8 mouse cellular contexts compared by ENCODE assay signal in the genomic region with DNA sequence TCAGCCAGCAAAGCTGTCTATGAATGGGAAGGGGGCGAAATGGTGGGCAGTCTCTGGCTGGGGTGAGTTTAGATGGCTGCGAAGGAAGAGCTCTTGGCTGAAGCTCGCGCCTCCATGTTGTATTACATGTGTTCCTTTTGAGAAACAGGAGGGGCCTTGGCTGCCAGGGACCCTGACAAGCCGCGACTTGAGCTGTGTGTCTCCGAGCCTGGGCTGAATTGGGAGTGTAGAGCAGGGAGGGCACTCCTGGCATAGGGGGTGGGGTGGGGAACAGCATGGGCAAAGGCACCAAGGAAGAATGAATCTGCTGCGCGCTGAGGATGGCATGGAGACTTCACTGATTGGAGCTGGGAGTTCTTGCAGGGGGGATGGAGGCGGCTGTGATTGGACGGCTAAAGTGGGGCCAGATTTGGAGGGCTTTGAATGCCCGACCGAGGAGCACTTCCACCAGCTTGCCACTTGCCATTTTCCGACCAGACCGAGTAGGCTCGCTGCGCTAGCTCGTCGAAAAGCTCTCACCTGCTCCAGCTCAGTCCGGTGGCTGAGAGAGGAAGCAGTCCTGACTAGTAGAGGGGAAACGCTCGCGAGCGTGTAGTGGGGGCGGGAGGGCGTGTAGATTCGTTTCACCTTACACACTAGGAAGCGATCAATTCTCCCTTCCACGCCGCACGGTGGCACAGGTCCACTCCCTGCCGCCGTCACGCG. TPM values are rescaled to one million over a fixed set of nuclear protein-coding genes. Genes with fewer than 3 reads are reported as not detected.
DNase-seq lines count a peak whose midpoint lies in the region; ATAC-seq lines count a peak whose summit lies in the region.

No protein-coding gene starts in this region.

- H3K36me3 ChIP-seq in forebrain, embryonic 14.5 days (ENCODE audit: control insufficient read depth, insufficient read depth, low read length) = no peaks in the 10 kb centered on the region
- no peaks in the 10 kb centered on the region for H3K36me3 ChIP-seq in liver, embryonic 16.5 days (ENCODE audit: control insufficient read depth, insufficient read depth)
- H3K36me3 ChIP-seq in neural tube, embryonic 12.5 days = no peaks in the 10 kb centered on the region

- H3K4me3 ChIP-seq in forebrain, embryonic 14.5 days (ENCODE audit: low read depth, low read length) = peak overlapping the region; percentile 93
- peak overlapping the region; percentile 94 for H3K4me3 ChIP-seq in liver, embryonic 16.5 days (ENCODE audit: low read depth, low read length)
- H3K4me3 ChIP-seq in neural tube, embryonic 12.5 days = peak overlapping the region; percentile 85

- H3K27me3 ChIP-seq in forebrain, embryonic 14.5 days (replicated peaks; ENCODE audit: control insufficient read depth, insufficient read depth, low read length) = no peaks in the 10 kb centered on the region
- no peaks in the 10 kb centered on the region for H3K27me3 ChIP-seq in liver, embryonic 16.5 days (ENCODE audit: control insufficient read depth, insufficient read depth, low read depth, low read length)
- H3K27me3 ChIP-seq in neural tube, embryonic 12.5 days (replicated peaks) = no peaks in the 10 kb centered on the region

- H3K4me2 ChIP-seq in forebrain, embryonic 14.5 days (ENCODE audit: low read length) = peak overlapping the region; percentile 65
- peak overlapping the region; percentile 92 for H3K4me2 ChIP-seq in liver, embryonic 16.5 days (ENCODE audit: low read depth, low read length)
- H3K4me2 ChIP-seq in neural tube, embryonic 12.5 days (replicated peaks) = peak overlapping the region; percentile 68

- peaks cover 7% of the 10 kb centered on the region for H3K4me1 ChIP-seq in forebrain, embryonic 14.5 days (ENCODE audit: control insufficient read depth, insufficient read depth, low read length)
- peaks cover 16% of the 10 kb centered on the region for H3K4me1 ChIP-seq in liver, embryonic 16.5 days (ENCODE audit: control insufficient read depth, low read depth, low read length)
- H3K4me1 ChIP-seq in neural tube, embryonic 12.5 days = peaks cover 11% of the 10 kb centered on the region

- no peaks in the 10 kb centered on the region for H3K9me3 ChIP-seq in forebrain, embryonic 14.5 days (replicated peaks; ENCODE audit: control insufficient read depth, low read length)
- no peaks in the 10 kb centered on the region for H3K9me3 ChIP-seq in liver, embryonic 16.5 days (replicated peaks; ENCODE audit: control insufficient read depth, low read length)
- H3K9me3 ChIP-seq in neural tube, embryonic 12.5 days = no peaks in the 10 kb centered on the region

- intact Hi-C loops in heart, postnatal 10 days (cut with DNase I) = loop anchor here (5.0 kb wide), 2 partner anchors 74 to 141 kb away; no protein-coding TSS in a partner anchor

- DNase-seq in ES-CJ7 (ENCODE audit: low read depth, low spot score) = peak; percentile 94
- peak; percentile 63 for DNase-seq in cerebellum, adult 11 months
- peak; percentile 97 for DNase-seq in forebrain, embryonic 14.5 days (ENCODE audit: low spot score)
- peak; percentile 83 to 86 for DNase-seq in heart, postnatal 10 days
- peak; percentile 81 to 90 for DNase-seq in kidney, postnatal 4 days
- peak; percentile 91 for DNase-seq in telencephalon, adult 2 months (ENCODE audit: low read depth, low spot score)

- under 1% methylated on average over 35 of the region's 35 CpGs for WGBS in forebrain, embryonic 14.5 days
- 4% methylated on average over 35 of the region's 35 CpGs for WGBS in liver, embryonic 16.5 days (ENCODE audit: insufficient replicate concordance)
- under 1% methylated on average over 35 of the region's 35 CpGs for WGBS in neural tube, embryonic 12.5 days

- H3K27ac ChIP-seq in forebrain, embryonic 14.5 days (ENCODE audit: low read depth, low read length) = peak overlapping the region; percentile 100
- peak overlapping the region; percentile 93 for H3K27ac ChIP-seq in liver, embryonic 16.5 days (ENCODE audit: low read length)
- peak overlapping the region; percentile 99 for H3K27ac ChIP-seq in neural tube, embryonic 12.5 days

- peak; percentile 92 for ATAC-seq in forebrain, embryonic 14.5 days
- ATAC-seq in liver, embryonic 16.5 days (ENCODE audit: low read depth) = peak; percentile 56
- peak; percentile 92 for ATAC-seq in neural tube, embryonic 12.5 days (ENCODE audit: low FRiP score, low read depth)

- peak overlapping the region; percentile 97 for H3K9ac ChIP-seq in forebrain, embryonic 14.5 days (ENCODE audit: low read length)
- H3K9ac ChIP-seq in liver, embryonic 16.5 days (ENCODE audit: low read depth, low read length) = peak overlapping the region; percentile 97
- H3K9ac ChIP-seq in neural tube, embryonic 12.5 days = peak overlapping the region; percentile 96

RNA-seq across cellular contexts. Expression of gene Rfx7, which starts 0.6 kb away (rescaled TPM):
- polyA plus RNA-seq in forebrain, embryonic 14.5 days (2014; fragmentation: Nextera tagmentation; extraction: Ambion mirVana) = 17.9 and 21.8 TPM in 2 replicates
- 10 to 100 TPM; 15.3 to 16.5 TPM for total RNA-seq in heart, postnatal 10 days (2021)
- polyA plus RNA-seq in liver, embryonic 16.5 days (2015; fragmentation: Nextera tagmentation; extraction: Ambion mirVana) = 2.1 and 2.5 TPM in 2 replicates
- polyA plus RNA-seq in neural tube, embryonic 12.5 days (2016; fragmentation: Nextera tagmentation; extraction: Ambion mirVana) = 17.4 and 20.8 TPM in 2 replicates

RNA-seq across cellular contexts. Expression of gene Tex9, which starts 39.4 kb away (rescaled TPM):
- 35.3 and 40.3 TPM in 2 replicates for polyA plus RNA-seq in forebrain, embryonic 14.5 days (2014; fragmentation: Nextera tagmentation; extraction: Ambion mirVana)
- total RNA-seq in heart, postnatal 10 days (2021) = 1 to 10 TPM; 4.2 to 4.7 TPM
- 2.4 and 3.2 TPM in 2 replicates for polyA plus RNA-seq in liver, embryonic 16.5 days (2015; fragmentation: Nextera tagmentation; extraction: Ambion mirVana)
- polyA plus RNA-seq in neural tube, embryonic 12.5 days (2016; fragmentation: Nextera tagmentation; extraction: Ambion mirVana) = 46.5 and 48.7 TPM in 2 replicates

Comparison
In these comparisons a context has a peak if more than half of its experiments do, and no peak if none do; other contexts are left out.
1. Peak in every context shown above with its lines: DNase-seq, ATAC-seq, H3K4me3 ChIP-seq and H3K27ac ChIP-seq.